Mouse (Mus musculus) midbrain, embryonic 15.5 days (tissue): ENCODE results near the gene Henmt1. TPM values are rescaled to one million over a fixed set of nuclear protein-coding genes. Genes with fewer than 3 reads are reported as not detected.

Experiments
- ATAC-seq: fragments of 200-750 bp; cut with Nextera tagmentation; replicated peaks from 2 replicates; pipeline ENCODE4 v1.8.0; 2017; ENCODE audit warnings: moderate TSS enrichment
- H3K27ac ChIP-seq: fragments of 300-500 bp; sonication (generic); 2 replicates; pipeline ENCODE4 v1.5.1; 2015; ENCODE audit warnings: mild to moderate bottlenecking, inconsistent platforms
- H3K27me3 ChIP-seq: fragments of 300-500 bp; sonication (generic); replicated peaks from 2 replicates; pipeline ENCODE4 v1.6.1; 2015; ENCODE audit warnings: inconsistent platforms
- H3K36me3 ChIP-seq: fragments of 300-500 bp; sonication (generic); replicated peaks from 2 replicates; pipeline ENCODE4 v1.6.1; 2015; ENCODE audit warnings: inconsistent platforms
- H3K4me1 ChIP-seq: fragments of 300-500 bp; sonication (generic); 2 replicates; pipeline ENCODE4 v1.6.1; 2015; ENCODE audit warnings: inconsistent platforms
- H3K4me2 ChIP-seq: fragments of 300-500 bp; sonication (generic); 2 replicates; pipeline ENCODE4 v1.6.1; 2015; ENCODE audit warnings: inconsistent platforms, mild to moderate bottlenecking, moderate library complexity
- H3K4me3 ChIP-seq: fragments of 300-500 bp; sonication (generic); 2 replicates; pipeline ENCODE4 v1.5.1; 2015; ENCODE audit warnings: mild to moderate bottlenecking, inconsistent platforms
- H3K9ac ChIP-seq: fragments of 300-500 bp; sonication (generic); 2 replicates; pipeline ENCODE4 v1.6.1; 2015; ENCODE audit warnings: mild to moderate bottlenecking, inconsistent platforms
- H3K9me3 ChIP-seq: fragments of 300-500 bp; sonication (generic); 2 replicates; pipeline ENCODE4 v1.6.1; 2016; ENCODE audit warnings: inconsistent platforms
- WGBS: fragments of 180-500 bp; shearing (Covaris S2); methylation state at CpG from one replicate; pipeline ENCODE4 v1.1.7; 2015; ENCODE audit warnings: mixed read lengths; 5-methylcytosine and 5-hydroxymethylcytosine counted together
- polyA plus RNA-seq: library from polyadenylated mRNA; unstranded; fragments of >200 nt; fragmentation: Nextera tagmentation; extraction: Ambion mirVana; gene quantifications from 2 replicates; pipeline ENCODE4 v1.2.1, GENCODE M21; 2015

Gene Henmt1
- polyA plus RNA-seq, 1 experiment from 2014 or later = 3.4 TPM

GRCm38 (mm10) chr3:108959680-108960295 lies 20.1 kb downstream of the Henmt1 start:
- H3K9ac ChIP-seq = no peak overlapping the region
- no peak overlapping the region for H3K4me2 ChIP-seq
- 76% methylated on average over 13 of the region's 13 CpGs for WGBS
- H3K4me3 ChIP-seq = no peak overlapping the region
- ATAC-seq = no peak
- no peaks in the 10 kb centered on the region for H3K9me3 ChIP-seq
- no peaks in the 10 kb centered on the region for H3K36me3 ChIP-seq
- peaks cover 16% of the 10 kb centered on the region for H3K4me1 ChIP-seq
- no peak overlapping the region for H3K27ac ChIP-seq
- no peaks in the 10 kb centered on the region for H3K27me3 ChIP-seq

- peaks cover 16% of the 10 kb centered on the region for H3K4me1 ChIP-seq
- ATAC-seq = peak; percentile 94
- H3K9ac ChIP-seq = peak overlapping the region; percentile 11; the same call in 1 of the 2 replicates
- H3K4me3 ChIP-seq = peak overlapping the region; percentile 12
- H3K27me3 ChIP-seq = no peaks in the 10 kb centered on the region
- H3K4me2 ChIP-seq = peak overlapping the region; percentile 45
- 11% methylated on average over 7 of the region's 7 CpGs for WGBS
- no peaks in the 10 kb centered on the region for H3K9me3 ChIP-seq
- peak overlapping the region; percentile 76 for H3K27ac ChIP-seq
- no peaks in the 10 kb centered on the region for H3K36me3 ChIP-seq
Measured at GRCm38 (mm10) chr3:108961226-108961625, 21.6 kb downstream of the Henmt1 start.

GRCm38 (mm10) chr3:108961655-108962054 lies 22.0 kb downstream of the Henmt1 start:
- no peaks in the 10 kb centered on the region for H3K27me3 ChIP-seq
- peak overlapping the region; percentile 76 for H3K27ac ChIP-seq
- peak overlapping the region; percentile 45 for H3K4me2 ChIP-seq
- WGBS = 13% methylated on average over 6 of the region's 6 CpGs
- peak overlapping the region; percentile 11; the same call in 1 of the 2 replicates for H3K9ac ChIP-seq
- H3K4me1 ChIP-seq = peaks cover 16% of the 10 kb centered on the region
- 0 out of 2 replicates have a peak, but pooled peaks cover 3% of the 10 kb centered on the region for H3K36me3 ChIP-seq
- H3K9me3 ChIP-seq = no peaks in the 10 kb centered on the region
- H3K4me3 ChIP-seq = peak overlapping the region; percentile 12
- peak; percentile 81 for ATAC-seq

- no peak overlapping the region for H3K4me3 ChIP-seq
- no peaks in the 10 kb centered on the region for H3K9me3 ChIP-seq
- peaks cover 16% of the 10 kb centered on the region for H3K4me1 ChIP-seq
- H3K9ac ChIP-seq = no peak overlapping the region
- 63% methylated on average over 3 of the region's 3 CpGs for WGBS
- ATAC-seq = no peak
- no peaks in the 10 kb centered on the region for H3K27me3 ChIP-seq
- 0 out of 2 replicates have a peak, but pooled peaks cover 3% of the 10 kb centered on the region for H3K36me3 ChIP-seq
- no peak overlapping the region for H3K27ac ChIP-seq
- no peak overlapping the region for H3K4me2 ChIP-seq
Measured at GRCm38 (mm10) chr3:108963278-108963677, 23.6 kb downstream of the Henmt1 start.

GRCm38 (mm10) chr3:108963776-108964175 lies 24.1 kb downstream of the Henmt1 start:
- no peak overlapping the region for H3K4me3 ChIP-seq
- no peaks in the 10 kb centered on the region for H3K27me3 ChIP-seq
- peaks cover 16% of the 10 kb centered on the region for H3K4me1 ChIP-seq
- no peak overlapping the region for H3K27ac ChIP-seq
- H3K36me3 ChIP-seq = 0 out of 2 replicates have a peak, but pooled peaks cover 3% of the 10 kb centered on the region
- 87% methylated on average over 3 of the region's 3 CpGs for WGBS
- no peaks in the 10 kb centered on the region for H3K9me3 ChIP-seq
- no peak overlapping the region for H3K9ac ChIP-seq
- ATAC-seq = no peak
- no peak overlapping the region for H3K4me2 ChIP-seq

- H3K4me1 ChIP-seq = peaks cover 16% of the 10 kb centered on the region
- ATAC-seq = no peak
- H3K9me3 ChIP-seq = no peaks in the 10 kb centered on the region
- no peak overlapping the region for H3K4me3 ChIP-seq
- H3K9ac ChIP-seq = no peak overlapping the region
- 80% methylated on average over 7 of the region's 7 CpGs for WGBS
- no peak overlapping the region for H3K27ac ChIP-seq
- H3K36me3 ChIP-seq = 0 out of 2 replicates have a peak, but pooled peaks cover 3% of the 10 kb centered on the region
- no peak overlapping the region for H3K4me2 ChIP-seq
- no peaks in the 10 kb centered on the region for H3K27me3 ChIP-seq
Measured at GRCm38 (mm10) chr3:108964361-108965044, 24.8 kb downstream of the Henmt1 start.

- no peak for ATAC-seq
- H3K27me3 ChIP-seq = no peaks in the 10 kb centered on the region
- 97% methylated on average over 3 of the region's 3 CpGs for WGBS
- H3K4me3 ChIP-seq = no peak overlapping the region
- H3K4me1 ChIP-seq = peaks cover 14% of the 10 kb centered on the region
- H3K27ac ChIP-seq = no peak overlapping the region
- no peak overlapping the region for H3K4me2 ChIP-seq
- 0 out of 2 replicates have a peak, but pooled peaks cover 3% of the 10 kb centered on the region for H3K36me3 ChIP-seq
- no peak overlapping the region for H3K9ac ChIP-seq
- no peaks in the 10 kb centered on the region for H3K9me3 ChIP-seq
Measured at GRCm38 (mm10) chr3:108966051-108966450, 26.4 kb downstream of the Henmt1 start.

- Histone ChIP-seq H3K4me2 (no peak overlapping the region), H3K27me3 (no peaks in the 10 kb centered on the region), H3K36me3 (peaks cover 21% of the 10 kb centered on the region; the same call in 1 of the 2 replicates), H3K9me3 (no peaks in the 10 kb centered on the region), H3K27ac (no peak overlapping the region), H3K4me3 (no peak overlapping the region), H3K9ac (no peak overlapping the region), H3K4me1 (no peaks in the 10 kb centered on the region)
- ATAC-seq = no peak
- WGBS = 77% methylated on average over 13 of the region's 13 CpGs
Measured at GRCm38 (mm10) chr3:108973980-108974660, 34.4 kb downstream of the Henmt1 start.

GRCm38 (mm10) chr3:108974920-108975485 lies 35.3 kb downstream of the Henmt1 start:
- 90% methylated on average over 15 of the region's 15 CpGs for WGBS
- H3K9me3 ChIP-seq = no peaks in the 10 kb centered on the region
- no peak overlapping the region for H3K4me3 ChIP-seq
- no peak overlapping the region for H3K27ac ChIP-seq
- H3K4me1 ChIP-seq = no peaks in the 10 kb centered on the region
- H3K4me2 ChIP-seq = no peak overlapping the region
- H3K9ac ChIP-seq = no peak overlapping the region
- no peaks in the 10 kb centered on the region for H3K27me3 ChIP-seq
- ATAC-seq = no peak
- H3K36me3 ChIP-seq = peaks cover 29% of the 10 kb centered on the region; the same call in 1 of the 2 replicates

- H3K4me1 ChIP-seq = no peaks in the 10 kb centered on the region
- peaks cover 35% of the 10 kb centered on the region; the same call in 1 of the 2 replicates for H3K36me3 ChIP-seq
- H3K27me3 ChIP-seq = no peaks in the 10 kb centered on the region
- H3K9ac ChIP-seq = no peak overlapping the region
- H3K4me3 ChIP-seq = no peak overlapping the region
- WGBS = 96% methylated on average over 13 of the region's 13 CpGs
- no peak for ATAC-seq
- H3K4me2 ChIP-seq = no peak overlapping the region
- H3K9me3 ChIP-seq = no peaks in the 10 kb centered on the region
- H3K27ac ChIP-seq = no peak overlapping the region
Measured at GRCm38 (mm10) chr3:108977340-108978030, 37.8 kb downstream of the Henmt1 start.

- ATAC-seq = no peak
- Histone ChIP-seq H3K4me2 (no peak overlapping the region), H3K4me3 (no peak overlapping the region), H3K27me3 (no peaks in the 10 kb centered on the region), H3K36me3 (peaks cover 35% of the 10 kb centered on the region; the same call in 1 of the 2 replicates), H3K4me1 (peaks cover 7% of the 10 kb centered on the region), H3K9ac (no peak overlapping the region), H3K27ac (no peak overlapping the region), H3K9me3 (no peaks in the 10 kb centered on the region)
- 82% methylated on average over 6 of the region's 6 CpGs for WGBS
Measured at GRCm38 (mm10) chr3:108981946-108982345, 42.3 kb downstream of the Henmt1 start.
